Mouse (Mus musculus) midbrain, embryonic 11.5 days (tissue): ENCODE measurements around the gene Efhd1. TPM values are rescaled to one million over a fixed set of nuclear protein-coding genes. Genes with fewer than 3 reads are reported as not detected.

Experiments
- ATAC-seq: fragments of 200-750 bp; cut with Nextera tagmentation; 2 replicates; pipeline ENCODE4 v1.8.0; 2017; ENCODE audit warnings: moderate TSS enrichment, moderate library complexity; ENCODE audit not compliant: low FRiP score
- DNase-seq: peaks from one replicate; pipeline ENCODE4 v3.0.0; 2015; ENCODE audit warnings: low spot score; ENCODE audit errors: missing footprints
- H3K27ac ChIP-seq: fragments of 300-500 bp; sonication (generic); 2 replicates; pipeline ENCODE4 v1.5.1; 2014; ENCODE audit warnings: low read depth, low read length
- H3K27me3 ChIP-seq: fragments of 300-500 bp; sonication (generic); 2 replicates; pipeline ENCODE4 v1.6.1; 2014; ENCODE audit warnings: mild to moderate bottlenecking, low read length, moderate library complexity, mixed read lengths; ENCODE audit not compliant: control insufficient read depth, insufficient read depth
- H3K36me3 ChIP-seq: fragments of 300-500 bp; sonication (generic); 2 replicates; pipeline ENCODE4 v1.6.1; 2014; ENCODE audit warnings: mild to moderate bottlenecking, low read length, moderate library complexity, mixed read lengths; ENCODE audit not compliant: control insufficient read depth, insufficient read depth
- H3K4me1 ChIP-seq: fragments of 300-500 bp; sonication (generic); 2 replicates; pipeline ENCODE4 v1.6.1; 2014; ENCODE audit warnings: low read length; ENCODE audit not compliant: control insufficient read depth, insufficient read depth
- H3K4me2 ChIP-seq: fragments of 300-500 bp; sonication (generic); 2 replicates; pipeline ENCODE4 v1.6.1; 2014; ENCODE audit warnings: mild to moderate bottlenecking, moderate library complexity
- H3K4me3 ChIP-seq: fragments of 300-500 bp; sonication (generic); 2 replicates; pipeline ENCODE4 v1.5.1; 2014; ENCODE audit warnings: low read depth, low read length
- H3K9ac ChIP-seq: fragments of 300-500 bp; sonication (generic); 2 replicates; pipeline ENCODE4 v1.6.1; 2014; ENCODE audit warnings: low read length
- H3K9me3 ChIP-seq: fragments of 300-500 bp; sonication (generic); 2 replicates; pipeline ENCODE4 v1.6.1; 2016; ENCODE audit warnings: low read length; ENCODE audit not compliant: control insufficient read depth
- WGBS: fragments of 180-500 bp; shearing (Covaris S2); extraction: QIAGEN DNeasy Blood & Tissue Kit; methylation state at CpG from one replicate; pipeline ENCODE4 v1.1.7; 2014; 5-methylcytosine and 5-hydroxymethylcytosine counted together
- polyA plus RNA-seq: library from polyadenylated mRNA; unstranded; fragments of >200 nt; fragmentation: Nextera tagmentation; extraction: Ambion mirVana; gene quantifications from 2 replicates; pipeline ENCODE4 v1.2.1, GENCODE M21; 2014

Gene Efhd1
- 0.58 and 0.83 TPM in 2 replicates for polyA plus RNA-seq

DNA sequence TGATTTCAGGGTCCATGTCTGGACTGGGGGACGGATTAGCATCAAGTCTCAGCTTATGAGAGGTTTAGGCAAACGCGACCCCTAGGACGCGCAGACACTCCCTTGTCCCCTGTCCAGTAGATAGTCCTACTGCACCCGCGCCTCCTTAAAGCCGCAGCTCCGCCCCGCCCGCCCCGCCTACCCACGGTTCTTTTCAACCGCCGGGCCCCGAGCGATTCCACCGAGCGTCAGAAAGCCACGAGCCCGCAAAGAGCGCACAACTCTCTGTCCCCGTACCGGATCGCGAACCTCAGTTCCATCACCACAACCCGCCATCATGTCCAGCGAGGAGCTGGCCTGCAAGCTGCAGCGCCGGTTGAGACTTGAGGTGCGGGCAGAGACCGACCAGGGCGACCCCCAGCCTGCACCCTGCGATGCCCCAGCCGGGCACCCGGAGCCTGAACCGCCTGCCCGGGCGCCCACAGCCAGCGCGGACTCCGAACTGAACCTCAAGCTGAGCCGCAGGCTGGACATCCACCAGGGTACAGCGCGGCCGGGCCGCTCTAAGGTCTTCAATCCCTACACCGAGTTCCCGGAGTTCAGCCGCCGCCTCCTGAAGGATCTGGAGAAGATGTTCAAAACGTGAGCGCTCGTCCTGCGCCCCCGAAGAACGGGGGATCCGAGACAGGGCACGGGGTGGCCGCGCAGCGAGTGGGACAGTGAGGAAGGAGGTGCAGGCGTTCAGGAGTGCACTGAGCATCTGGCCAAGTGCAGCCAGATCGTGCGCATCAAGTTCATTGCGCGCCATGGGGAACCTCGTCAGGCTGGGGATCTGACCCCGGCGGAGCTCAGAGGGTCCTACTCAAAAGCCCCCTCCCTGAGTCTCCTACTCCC, at the start of gene Efhd1:
Efhd1 (plus strand) TSS at position 230 of the 873 bp plus-strand sequence.
- no peaks in the 10 kb centered on the region for H3K36me3 ChIP-seq
- peak within 1 kb of the TSS; percentile 52; the same call in 1 of the 2 replicates for H3K9ac ChIP-seq
- H3K4me3 ChIP-seq: peak within 1 kb of the TSS; percentile 49
- ATAC-seq (peak; percentile 64), DNase-seq (peak; percentile 97)
- H3K27ac ChIP-seq: no peak within 1 kb of the TSS
- under 1% methylated on average over 70 of the region's 70 CpGs for WGBS
- peaks cover 54% of the 10 kb centered on the region for H3K27me3 ChIP-seq
- peak within 1 kb of the TSS; percentile 98 for H3K4me2 ChIP-seq
- H3K9me3 ChIP-seq: no peaks in the 10 kb centered on the region
- H3K4me1 ChIP-seq: peaks cover 10% of the 10 kb centered on the region

DNA sequence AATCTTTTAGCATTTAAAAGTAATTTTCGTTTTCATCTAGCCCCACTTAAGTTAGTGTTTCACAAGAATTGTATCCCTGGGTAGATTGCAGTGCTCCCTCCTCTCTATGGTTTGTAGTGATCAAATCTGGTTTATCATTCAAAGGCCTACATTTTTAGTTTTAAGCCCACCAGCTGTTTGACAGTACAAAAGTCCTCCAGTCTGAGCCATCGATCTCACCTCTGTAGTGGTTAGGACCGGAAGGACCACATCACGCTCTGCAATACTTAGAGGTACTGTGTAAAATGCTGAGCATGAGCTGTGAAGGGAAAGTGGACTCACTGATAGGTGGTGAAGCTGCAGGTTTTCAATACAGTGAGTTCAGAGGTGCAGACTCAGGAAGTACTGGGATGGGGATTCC, 49.4 kb upstream of the Efhd1 start:
- H3K9ac ChIP-seq: peak overlapping the region; percentile 95
- H3K27ac ChIP-seq: peak overlapping the region; percentile 98
- peak overlapping the region; percentile 82 for H3K4me3 ChIP-seq
- peaks cover 16% of the 10 kb centered on the region for H3K4me1 ChIP-seq
- ATAC-seq: no peak
- H3K9me3 ChIP-seq: no peaks in the 10 kb centered on the region
- no peaks in the 10 kb centered on the region for H3K27me3 ChIP-seq
- no peaks in the 10 kb centered on the region; the same call in 1 of the 2 replicates for H3K36me3 ChIP-seq
- peak; percentile 86 for DNase-seq
- WGBS: 44% methylated on average over 4 of the region's 4 CpGs
- H3K4me2 ChIP-seq: peak overlapping the region; percentile 67

GRCm38 (mm10) chr1:87217938-87218337, 46.2 kb upstream of the Efhd1 start:
- ATAC-seq (no peak), DNase-seq (no peak)
- no peaks in the 10 kb centered on the region for H3K9me3 ChIP-seq
- no peak overlapping the region for H3K9ac ChIP-seq
- peaks cover 19% of the 10 kb centered on the region for H3K36me3 ChIP-seq
- H3K4me1 ChIP-seq: peaks cover 14% of the 10 kb centered on the region
- H3K4me3 ChIP-seq: no peak overlapping the region
- H3K27me3 ChIP-seq: no peaks in the 10 kb centered on the region
- H3K4me2 ChIP-seq: no peak overlapping the region
- 74% methylated on average over 3 of the region's 3 CpGs for WGBS
- H3K27ac ChIP-seq: no peak overlapping the region

DNA sequence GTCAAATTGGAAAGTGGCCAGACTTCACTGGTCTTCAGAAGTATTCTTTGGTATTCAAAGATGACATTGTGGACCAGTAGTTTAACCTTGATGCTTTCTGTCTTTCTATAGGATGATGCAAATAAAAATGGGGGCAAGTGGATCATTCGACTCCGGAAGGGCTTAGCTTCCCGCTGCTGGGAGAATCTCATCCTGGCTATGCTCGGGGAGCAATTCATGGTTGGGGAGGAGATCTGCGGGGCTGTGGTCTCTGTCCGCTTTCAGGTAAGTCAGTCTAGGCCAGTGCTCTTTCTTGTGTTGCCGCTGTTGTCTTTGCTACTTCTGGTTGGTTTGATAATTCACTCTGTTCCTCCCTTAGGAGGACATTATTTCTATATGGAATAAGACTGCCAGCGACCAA, 38.4 kb upstream of the Efhd1 start:
- no peak overlapping the region for H3K27ac ChIP-seq
- H3K9me3 ChIP-seq: no peaks in the 10 kb centered on the region
- no peak overlapping the region for H3K4me2 ChIP-seq
- H3K4me1 ChIP-seq: no peaks in the 10 kb centered on the region
- peaks cover 47% of the 10 kb centered on the region for H3K36me3 ChIP-seq
- WGBS: 97% methylated on average over 8 of the region's 8 CpGs
- H3K4me3 ChIP-seq: no peak overlapping the region
- ATAC-seq (no peak), DNase-seq (no peak)
- H3K9ac ChIP-seq: no peak overlapping the region
- no peaks in the 10 kb centered on the region for H3K27me3 ChIP-seq

DNA sequence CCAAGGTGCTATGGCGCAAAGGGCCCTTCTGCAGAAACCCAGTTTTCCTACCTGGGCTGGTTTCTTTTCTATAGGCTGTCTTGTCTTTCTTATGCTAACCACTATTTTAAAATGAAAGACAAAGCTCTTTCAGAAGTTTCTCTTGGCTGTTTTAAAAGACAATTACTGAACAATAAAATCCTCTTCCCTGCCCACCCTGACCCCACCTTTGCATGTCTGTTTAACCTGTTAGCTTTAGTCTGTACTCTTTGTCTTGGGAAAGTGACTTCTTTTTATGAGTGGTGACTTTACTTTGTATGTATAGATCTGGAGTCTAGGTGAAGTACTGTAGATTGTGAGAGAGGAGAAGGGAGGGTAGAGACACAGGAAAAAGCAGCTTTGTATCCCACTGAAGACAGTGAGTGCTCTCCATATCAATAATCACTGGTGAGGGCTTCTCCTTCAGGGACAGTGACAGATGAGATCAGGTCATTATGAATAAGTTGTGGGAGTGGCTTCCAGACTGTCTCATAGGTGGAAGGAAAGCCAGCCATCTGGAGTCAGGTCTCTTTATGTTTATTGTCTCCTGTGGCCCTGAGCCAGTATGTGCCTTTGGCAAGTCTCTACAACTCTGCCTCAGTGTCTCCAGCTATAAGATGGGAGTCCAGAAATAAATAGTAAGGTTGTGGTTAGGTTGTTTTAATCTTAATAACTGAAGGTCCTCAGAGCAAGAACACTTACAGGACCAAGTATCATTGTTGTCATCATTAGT, 37.6 kb upstream of the Efhd1 start:
- no peak for DNase-seq
- H3K4me1 ChIP-seq: no peaks in the 10 kb centered on the region
- no peaks in the 10 kb centered on the region for H3K27me3 ChIP-seq
- H3K36me3 ChIP-seq: peaks cover 44% of the 10 kb centered on the region
- H3K9ac ChIP-seq: no peak overlapping the region
- H3K4me3 ChIP-seq: no peak overlapping the region
- 96% methylated on average over 1 of the region's 1 CpGs for WGBS
- no peaks in the 10 kb centered on the region for H3K9me3 ChIP-seq
- H3K27ac ChIP-seq: no peak overlapping the region
- no peak overlapping the region for H3K4me2 ChIP-seq
- no peak for ATAC-seq

DNA sequence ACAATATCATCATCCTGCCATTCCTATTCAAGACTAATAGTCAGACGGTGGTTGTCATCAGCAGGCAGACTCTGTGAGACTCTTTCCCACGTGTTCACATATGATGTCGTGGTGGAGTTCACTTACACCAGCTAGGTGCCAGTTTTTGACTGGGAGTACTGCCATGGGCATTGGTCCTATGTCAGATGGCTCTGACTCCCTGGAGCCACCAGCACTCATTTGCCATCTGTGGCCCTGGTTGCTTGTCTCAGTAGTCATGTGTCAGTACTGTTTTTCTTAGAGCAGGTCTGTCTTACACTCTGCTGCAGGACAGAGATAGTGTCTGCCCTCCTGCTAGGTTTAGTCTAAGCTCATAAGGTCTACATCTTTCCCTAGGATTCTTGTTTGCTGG, 37.0 kb upstream of the Efhd1 start:
- WGBS: 89% methylated on average over 3 of the region's 3 CpGs
- no peak for ATAC-seq
- H3K27ac ChIP-seq: no peak overlapping the region
- no peaks in the 10 kb centered on the region for H3K9me3 ChIP-seq
- H3K36me3 ChIP-seq: peaks cover 45% of the 10 kb centered on the region
- no peaks in the 10 kb centered on the region for H3K4me1 ChIP-seq
- H3K9ac ChIP-seq: no peak overlapping the region
- H3K27me3 ChIP-seq: no peaks in the 10 kb centered on the region
- H3K4me3 ChIP-seq: no peak overlapping the region
- H3K4me2 ChIP-seq: no peak overlapping the region
- no peak for DNase-seq

DNA sequence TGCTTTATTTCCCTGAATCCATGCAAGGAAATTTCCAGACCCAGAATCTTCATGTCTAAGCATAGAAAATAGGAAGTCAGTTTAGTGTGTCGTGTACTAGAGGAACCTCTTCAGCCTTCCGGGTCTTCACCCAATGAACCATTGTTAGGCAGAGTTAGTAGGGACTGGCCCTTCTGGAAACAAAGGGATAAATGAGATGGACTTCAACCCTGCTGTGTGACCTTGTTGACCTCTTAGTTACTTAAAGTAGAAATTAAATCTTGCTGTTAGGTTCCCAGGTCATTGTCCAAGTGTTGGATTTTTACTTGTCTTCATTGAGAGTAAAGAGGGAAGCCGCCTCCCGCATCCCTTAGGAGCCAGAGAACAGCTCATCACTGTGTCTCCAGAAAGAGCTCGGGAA, 33.6 kb upstream of the Efhd1 start:
- WGBS: 72% methylated on average over 5 of the region's 5 CpGs

GRCm38 (mm10) chr1:87232197-87232596, 32.0 kb upstream of the Efhd1 start:
- DNase-seq (no peak), ATAC-seq (no peak)
- 61% methylated on average over 7 of the region's 7 CpGs for WGBS
- H3K4me3 ChIP-seq: no peak overlapping the region
- H3K36me3 ChIP-seq: peaks cover 24% of the 10 kb centered on the region
- H3K4me2 ChIP-seq: no peak overlapping the region
- no peaks in the 10 kb centered on the region for H3K4me1 ChIP-seq
- H3K9me3 ChIP-seq: no peaks in the 10 kb centered on the region
- no peak overlapping the region for H3K27ac ChIP-seq
- H3K9ac ChIP-seq: no peak overlapping the region
- no peaks in the 10 kb centered on the region for H3K27me3 ChIP-seq

More for the DNA sequence above, 33.6 kb upstream of the Efhd1 start:
- Histone ChIP-seq H3K4me2 (no peak overlapping the region), H3K9ac (no peak overlapping the region), H3K9me3 (no peaks in the 10 kb centered on the region), H3K27ac (no peak overlapping the region), H3K4me3 (no peak overlapping the region), H3K36me3 (peaks cover 34% of the 10 kb centered on the region), H3K4me1 (no peaks in the 10 kb centered on the region), H3K27me3 (no peaks in the 10 kb centered on the region)
- ATAC-seq: no peak
- no peak for DNase-seq

DNA sequence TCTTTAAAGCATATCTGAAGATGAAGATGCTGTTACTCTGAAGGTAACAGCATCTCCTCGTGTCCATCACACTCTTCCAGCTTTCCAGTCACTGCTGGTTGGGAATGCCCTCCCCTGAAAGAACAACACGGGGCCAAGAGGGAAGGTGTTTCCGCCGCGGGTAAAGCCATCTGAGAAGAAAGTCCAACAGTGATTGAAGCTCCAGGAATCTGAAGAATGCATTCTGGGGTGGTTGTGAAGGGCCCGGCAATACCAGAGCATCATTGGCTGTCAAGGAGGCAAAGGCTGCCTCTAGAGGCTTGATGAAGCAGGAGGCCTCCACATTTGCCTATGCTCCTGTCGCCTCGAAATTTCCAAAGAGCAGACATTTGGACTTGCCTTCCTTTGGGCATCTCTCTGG, 25.1 kb upstream of the Efhd1 start:
- Histone ChIP-seq H3K9me3 (no peaks in the 10 kb centered on the region), H3K9ac (no peak overlapping the region), H3K27me3 (no peaks in the 10 kb centered on the region), H3K4me1 (no peaks in the 10 kb centered on the region), H3K4me2 (no peak overlapping the region), H3K27ac (no peak overlapping the region), H3K4me3 (no peak overlapping the region), H3K36me3 (peaks cover 12% of the 10 kb centered on the region)
- ATAC-seq: no peak
- no peak for DNase-seq
- 74% methylated on average over 8 of the region's 8 CpGs for WGBS
